Mouse (Mus musculus): ENCODE measurements around the gene Tjp1. TPM values are rescaled to one million over a fixed set of nuclear protein-coding genes. Genes with fewer than 3 reads are reported as not detected.

The Tjp1 gene
- polyA plus RNA-seq, 1 experiment from 2014 or later = 30.7 TPM

DNA sequence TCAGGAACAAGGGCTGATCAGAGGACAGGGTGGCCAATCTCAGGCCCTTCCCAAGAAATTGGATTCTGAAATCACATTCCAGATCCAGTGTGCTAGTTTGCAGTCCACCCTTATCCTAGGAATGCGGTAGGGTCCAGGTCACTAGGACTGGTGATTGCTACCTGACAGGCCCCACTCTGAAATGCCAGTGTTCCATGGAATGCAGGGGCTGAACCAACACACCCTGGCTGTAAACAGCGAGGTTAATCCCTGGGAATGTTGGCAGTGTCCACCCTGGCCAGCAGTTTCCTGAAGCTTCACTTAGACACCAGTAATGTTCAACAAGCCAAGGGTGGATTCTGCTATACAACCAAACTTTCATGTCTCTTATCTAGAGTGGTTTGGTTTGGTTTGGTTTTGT, 45.4 kb downstream of the Tjp1 start:
- ATAC-seq (ENCODE audit: low FRiP score) = no peak
- Histone ChIP-seq H3K9ac (no peak overlapping the region), H3K27ac (no peak overlapping the region), H3K4me3 (replicated peaks) (no peak overlapping the region), H3K4me2 (no peak overlapping the region), H3K27me3 (no peaks in the 10 kb centered on the region), H3K36me3 (replicated peaks) (no peaks in the 10 kb centered on the region), H3K4me1 (peaks cover 7% of the 10 kb centered on the region), H3K9me3 (no peaks in the 10 kb centered on the region)
- 77% methylated on average over 2 of the region's 2 CpGs for WGBS

DNA sequence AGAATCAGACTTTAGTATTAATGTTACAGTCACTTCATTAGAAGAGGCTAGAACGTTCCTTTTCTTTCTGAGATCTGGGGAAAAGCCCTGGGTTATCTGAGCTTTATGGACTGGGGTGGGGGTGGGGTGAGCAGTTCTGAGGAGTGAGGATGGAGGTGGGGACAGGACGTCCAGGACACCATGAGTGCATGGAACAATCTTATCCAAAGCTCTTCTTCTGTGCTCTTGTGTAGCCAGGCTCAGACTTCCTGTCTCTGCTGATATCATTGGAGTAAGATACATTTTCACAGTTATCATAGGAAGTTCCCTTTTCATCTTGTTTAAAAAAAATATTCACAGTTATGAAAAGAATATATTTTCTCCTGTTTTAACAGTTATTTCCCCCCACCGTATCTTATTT, 55.5 kb downstream of the Tjp1 start:
- H3K9ac ChIP-seq = no peak overlapping the region
- peaks cover 6% of the 10 kb centered on the region; the same call in 1 of the 2 replicates for H3K4me1 ChIP-seq
- no peak overlapping the region for H3K4me2 ChIP-seq
- no peaks in the 10 kb centered on the region for H3K36me3 ChIP-seq (replicated peaks)
- no peaks in the 10 kb centered on the region for H3K27me3 ChIP-seq
- H3K27ac ChIP-seq = no peak overlapping the region
- WGBS = 82% methylated on average over 3 of the region's 3 CpGs
- ATAC-seq (ENCODE audit: low FRiP score) = no peak
- H3K9me3 ChIP-seq = no peaks in the 10 kb centered on the region
- H3K4me3 ChIP-seq (replicated peaks) = no peak overlapping the region

DNA sequence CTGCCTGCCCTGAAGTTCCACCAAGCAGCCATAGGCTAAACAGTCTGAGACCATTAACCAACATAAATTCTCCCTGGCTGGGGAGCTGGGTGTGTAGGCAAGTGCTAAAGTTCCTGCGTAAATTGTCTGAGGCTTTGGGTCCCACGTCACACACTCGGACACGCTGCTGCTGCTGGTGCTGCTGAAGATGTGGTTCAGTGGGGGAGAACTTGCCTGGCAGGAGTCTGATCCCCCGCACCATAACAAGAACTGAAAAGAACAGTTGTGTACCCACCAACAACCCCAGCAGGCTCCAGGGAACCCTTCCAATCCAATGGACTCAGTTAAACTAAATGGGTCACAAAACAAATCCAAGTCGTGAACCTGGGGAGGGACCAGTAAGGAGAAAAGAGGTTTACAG, 56.2 kb downstream of the Tjp1 start:
- no peak overlapping the region for H3K4me2 ChIP-seq
- H3K4me1 ChIP-seq = peaks cover 6% of the 10 kb centered on the region; the same call in 1 of the 2 replicates
- no peaks in the 10 kb centered on the region for H3K27me3 ChIP-seq
- H3K9ac ChIP-seq = no peak overlapping the region
- ATAC-seq (ENCODE audit: low FRiP score) = no peak
- no peak overlapping the region for H3K27ac ChIP-seq
- 87% methylated on average over 6 of the region's 6 CpGs for whole genome bisulfite sequencing
- no peaks in the 10 kb centered on the region for H3K36me3 ChIP-seq (replicated peaks)
- H3K9me3 ChIP-seq = no peaks in the 10 kb centered on the region
- no peak overlapping the region for H3K4me3 ChIP-seq (replicated peaks)

DNA sequence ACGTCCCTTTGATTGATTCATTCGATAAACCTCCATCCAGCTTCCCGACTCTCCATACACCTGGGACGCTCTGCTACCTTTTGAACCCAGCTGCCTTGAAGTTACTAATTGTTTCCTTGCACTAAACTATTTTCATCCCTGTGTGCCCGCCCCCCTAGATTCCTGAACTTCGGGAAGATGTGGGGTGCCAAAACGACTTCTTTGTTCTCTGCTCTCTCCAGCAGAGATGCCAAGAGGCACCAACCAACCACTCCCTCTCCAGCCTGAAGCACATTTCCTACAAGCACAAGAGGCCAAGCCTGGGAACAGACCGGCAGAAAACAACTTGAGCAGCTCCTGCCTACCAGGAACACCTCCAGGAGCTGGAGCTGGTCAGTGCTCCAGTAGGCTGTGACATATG, 57.4 kb downstream of the Tjp1 start:
- 41% methylated on average over 8 of the region's 8 CpGs for WGBS

DNA sequence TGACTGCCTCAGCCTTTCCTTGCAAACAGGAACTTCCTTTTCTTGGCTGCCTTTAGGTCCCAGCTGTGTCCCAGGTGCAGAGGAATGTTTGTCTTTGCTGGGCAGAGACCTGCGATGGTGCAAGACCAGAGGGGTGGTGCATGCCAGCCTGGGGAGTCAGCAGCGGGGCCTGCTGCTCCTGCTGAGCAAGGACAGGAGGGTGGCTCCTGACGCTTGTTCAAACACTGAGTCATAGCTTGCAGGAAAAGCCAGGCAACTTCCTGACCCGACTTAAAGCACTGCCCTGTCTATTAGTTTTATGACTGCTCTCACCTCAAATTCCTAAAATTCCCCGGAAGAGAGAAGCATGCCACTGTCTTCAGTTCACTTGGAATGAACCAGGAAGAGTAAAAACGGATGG, 57.9 kb downstream of the Tjp1 start:
- Histone ChIP-seq H3K4me2 (no peak overlapping the region), H3K4me3 (replicated peaks) (no peak overlapping the region), H3K9me3 (no peaks in the 10 kb centered on the region), H3K27ac (no peak overlapping the region), H3K4me1 (peaks cover 6% of the 10 kb centered on the region; the same call in 1 of the 2 replicates), H3K27me3 (no peaks in the 10 kb centered on the region), H3K36me3 (replicated peaks) (no peaks in the 10 kb centered on the region), H3K9ac (no peak overlapping the region)
- 38% methylated on average over 6 of the region's 6 CpGs for WGBS
- ATAC-seq (ENCODE audit: low FRiP score) = no peak

More for the DNA sequence above, 57.4 kb downstream of the Tjp1 start:
- Histone ChIP-seq H3K9ac (no peak overlapping the region), H3K27me3 (no peaks in the 10 kb centered on the region), H3K4me1 (peaks cover 6% of the 10 kb centered on the region; the same call in 1 of the 2 replicates), H3K4me3 (replicated peaks) (no peak overlapping the region), H3K27ac (no peak overlapping the region), H3K9me3 (no peaks in the 10 kb centered on the region), H3K36me3 (replicated peaks) (no peaks in the 10 kb centered on the region), H3K4me2 (no peak overlapping the region)
- ATAC-seq (ENCODE audit: low FRiP score) = no peak

DNA sequence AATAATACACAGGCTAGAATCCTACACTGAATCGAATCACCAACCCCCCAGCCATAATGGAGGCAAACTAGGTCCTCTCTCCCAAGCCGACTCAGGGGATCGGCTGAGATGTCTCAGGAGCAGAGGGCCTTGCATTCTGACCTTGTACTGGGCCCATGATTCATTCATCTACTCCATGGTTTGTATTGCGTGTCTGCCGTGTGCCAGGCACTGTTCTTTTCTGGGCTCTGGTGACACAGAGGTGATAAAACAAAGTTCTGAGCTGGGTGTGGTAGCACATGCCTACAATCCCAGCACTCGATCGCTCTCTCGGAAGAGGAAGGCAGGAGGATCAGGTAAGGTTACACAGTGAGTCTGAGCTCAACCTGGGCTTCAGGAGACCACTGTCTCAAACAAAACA, 59.4 kb downstream of the Tjp1 start:
- no peak for ATAC-seq (ENCODE audit: low FRiP score)
- no peak overlapping the region for H3K4me2 ChIP-seq
- peaks cover 6% of the 10 kb centered on the region; the same call in 1 of the 2 replicates for H3K4me1 ChIP-seq
- no peak overlapping the region for H3K9ac ChIP-seq
- no peaks in the 10 kb centered on the region for H3K27me3 ChIP-seq
- 91% methylated on average over 8 of the region's 8 CpGs for WGBS
- no peak overlapping the region for H3K4me3 ChIP-seq (replicated peaks)
- no peaks in the 10 kb centered on the region for H3K9me3 ChIP-seq
- H3K27ac ChIP-seq = no peak overlapping the region
- no peaks in the 10 kb centered on the region for H3K36me3 ChIP-seq (replicated peaks)

DNA sequence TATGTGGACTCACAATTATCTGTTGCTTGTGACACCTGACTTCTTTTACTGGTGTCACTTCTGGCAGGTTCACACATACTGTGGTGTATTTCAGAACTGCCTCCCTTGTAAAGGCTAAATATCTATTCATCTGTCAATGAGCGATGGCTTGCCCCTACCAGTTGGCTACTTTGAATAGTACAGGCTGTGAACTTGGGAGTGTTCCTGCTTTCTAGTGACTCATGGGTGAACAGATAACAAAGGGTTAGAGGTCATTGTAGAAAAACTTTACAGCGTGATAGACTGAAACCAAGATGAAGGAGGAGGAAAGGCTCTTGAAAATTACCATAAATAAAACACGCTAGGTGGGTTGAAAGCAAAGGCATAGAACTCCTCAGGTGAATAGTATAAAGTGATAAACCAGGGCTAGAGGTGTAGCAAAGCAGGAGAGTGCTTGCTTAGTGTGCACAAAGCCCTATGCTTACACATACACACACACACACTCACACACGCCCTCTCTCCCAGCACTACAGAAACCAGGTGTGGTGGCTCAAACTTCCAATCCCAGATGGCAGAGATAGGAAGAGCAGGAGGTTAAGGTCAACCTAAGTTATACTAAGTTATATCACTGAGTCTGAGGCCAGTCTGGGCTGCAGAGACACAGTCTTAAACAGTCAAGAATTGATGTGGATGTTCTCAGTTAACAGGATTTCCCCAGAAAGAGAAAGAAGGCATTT, 60.1 kb downstream of the Tjp1 start:
- Histone ChIP-seq H3K4me1 (peaks cover 6% of the 10 kb centered on the region; the same call in 1 of the 2 replicates), H3K4me3 (replicated peaks) (no peak overlapping the region), H3K36me3 (replicated peaks) (no peaks in the 10 kb centered on the region), H3K9ac (no peak overlapping the region), H3K9me3 (no peaks in the 10 kb centered on the region), H3K27ac (no peak overlapping the region), H3K4me2 (no peak overlapping the region), H3K27me3 (no peaks in the 10 kb centered on the region)
- no peak for ATAC-seq (ENCODE audit: low FRiP score)
- 86% methylated on average over 4 of the region's 4 CpGs for WGBS

DNA sequence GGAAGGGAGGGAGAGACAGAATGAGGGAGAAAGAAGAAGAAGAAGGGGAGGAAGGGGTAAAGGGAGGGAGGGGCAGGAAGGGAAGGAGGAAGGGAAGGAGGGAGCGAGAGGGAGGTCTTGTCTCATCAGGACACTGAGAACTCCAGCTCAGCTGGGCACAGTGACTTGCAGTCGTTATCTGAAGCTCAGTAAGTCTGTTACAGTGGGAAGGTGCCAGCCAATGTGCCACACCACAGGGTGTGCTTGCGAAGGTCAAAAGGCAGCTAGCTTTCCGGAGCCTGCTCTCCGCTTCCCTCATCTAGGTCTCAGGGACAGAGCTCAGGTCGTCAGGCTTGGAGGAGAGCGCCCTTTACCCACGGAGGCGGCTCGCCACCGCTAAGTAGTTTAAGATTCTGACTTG, 61.4 kb downstream of the Tjp1 start:
- no peak overlapping the region for H3K4me3 ChIP-seq (replicated peaks)
- WGBS = 39% methylated on average over 11 of the region's 11 CpGs

DNA sequence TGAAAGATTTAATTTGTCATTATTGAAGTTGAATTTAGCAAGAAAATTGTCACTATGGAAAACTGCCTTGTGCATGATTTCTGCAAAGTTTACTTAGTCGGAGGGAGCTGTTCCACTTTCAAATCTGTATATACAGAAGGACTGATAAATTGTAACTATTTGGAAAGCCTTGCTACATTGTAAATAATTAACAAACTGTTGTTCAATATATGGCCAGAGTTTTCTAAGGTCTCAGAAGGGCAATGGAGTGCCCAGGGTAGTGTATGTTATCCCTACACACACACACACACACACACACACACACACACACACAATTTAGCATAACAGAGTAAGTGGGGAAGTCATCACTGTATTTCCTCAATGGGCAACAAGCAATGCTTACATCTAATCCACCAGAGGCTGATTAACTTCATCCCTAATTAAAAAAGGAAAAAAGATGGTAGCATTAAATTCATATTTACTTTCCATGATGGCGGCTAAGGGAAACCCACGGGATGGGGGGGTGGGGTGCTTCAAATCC, 63.0 kb downstream of the Tjp1 start:
- Histone ChIP-seq H3K4me1 (0 out of 2 replicates have a peak, but pooled peaks cover under 1% of the 10 kb centered on the region), H3K9ac (no peak overlapping the region), H3K9me3 (no peaks in the 10 kb centered on the region), H3K27ac (no peak overlapping the region), H3K36me3 (replicated peaks) (no peaks in the 10 kb centered on the region), H3K4me2 (no peak overlapping the region), H3K27me3 (no peaks in the 10 kb centered on the region), H3K4me3 (replicated peaks) (no peak overlapping the region)
- WGBS = 95% methylated on average over 3 of the region's 3 CpGs
- no peak for ATAC-seq (ENCODE audit: low FRiP score)

More for the DNA sequence above, 61.4 kb downstream of the Tjp1 start:
- H3K9ac ChIP-seq = no peak overlapping the region
- ATAC-seq (ENCODE audit: low FRiP score) = no peak
- no peaks in the 10 kb centered on the region for H3K9me3 ChIP-seq
- H3K4me1 ChIP-seq = peaks cover 6% of the 10 kb centered on the region; the same call in 1 of the 2 replicates
- H3K4me2 ChIP-seq = no peak overlapping the region
- H3K27me3 ChIP-seq = no peaks in the 10 kb centered on the region
- no peak overlapping the region for H3K27ac ChIP-seq
- H3K36me3 ChIP-seq (replicated peaks) = no peaks in the 10 kb centered on the region

DNA sequence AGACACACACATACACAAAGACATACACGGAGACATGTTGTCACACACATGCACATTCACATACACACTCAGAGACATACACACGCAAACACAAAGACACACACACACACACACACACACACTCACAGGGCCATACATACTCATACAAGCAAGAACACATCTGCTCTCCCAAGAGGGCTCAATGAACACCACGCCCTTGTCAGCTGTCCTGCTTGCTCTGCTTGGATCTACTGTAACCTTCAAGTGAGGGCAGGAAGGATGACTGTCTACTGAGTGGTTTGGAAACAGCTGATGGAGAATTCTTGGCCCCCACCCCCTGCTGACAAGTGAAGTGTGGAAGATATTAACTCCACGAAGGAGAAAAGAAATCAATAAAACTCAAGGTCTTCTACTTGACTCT, 64.1 kb downstream of the Tjp1 start:
- H3K4me3 ChIP-seq (replicated peaks) = no peak overlapping the region
- no peak overlapping the region for H3K27ac ChIP-seq
- no peaks in the 10 kb centered on the region for H3K27me3 ChIP-seq
- no peak for ATAC-seq (ENCODE audit: low FRiP score)
- H3K4me2 ChIP-seq = no peak overlapping the region
- no peaks in the 10 kb centered on the region for H3K9me3 ChIP-seq
- no peak overlapping the region for H3K9ac ChIP-seq
- WGBS = 85% methylated on average over 4 of the region's 4 CpGs
- no peaks in the 10 kb centered on the region for H3K4me1 ChIP-seq
- H3K36me3 ChIP-seq (replicated peaks) = no peaks in the 10 kb centered on the region

DNA sequence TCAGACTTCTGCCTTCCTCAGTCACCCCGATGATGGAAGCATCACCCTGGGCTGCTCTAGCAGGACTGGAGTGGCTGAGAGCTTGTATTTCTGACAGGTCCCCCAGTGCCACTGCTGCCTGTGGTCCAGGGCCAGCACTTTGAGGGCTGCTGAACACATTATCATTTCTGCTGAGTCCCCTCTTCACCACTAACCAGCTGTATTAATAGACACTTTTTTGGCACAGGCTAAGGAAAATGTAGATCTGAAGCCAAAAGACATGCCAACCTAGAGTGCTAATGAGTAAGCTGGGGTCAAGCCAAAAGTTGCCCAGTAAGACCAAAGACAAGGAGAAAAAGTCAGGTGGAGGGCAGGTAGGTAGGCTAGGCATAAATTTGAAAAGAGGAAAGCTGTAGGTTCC, 66.2 kb downstream of the Tjp1 start:
- no peak overlapping the region for H3K9ac ChIP-seq
- no peaks in the 10 kb centered on the region for H3K27me3 ChIP-seq
- no peaks in the 10 kb centered on the region for H3K36me3 ChIP-seq (replicated peaks)
- H3K4me3 ChIP-seq (replicated peaks) = no peak overlapping the region
- 86% methylated on average over 1 of the region's 1 CpGs for WGBS
- no peak overlapping the region for H3K27ac ChIP-seq
- H3K4me2 ChIP-seq = no peak overlapping the region
- no peaks in the 10 kb centered on the region for H3K4me1 ChIP-seq
- no peak for ATAC-seq (ENCODE audit: low FRiP score)
- H3K9me3 ChIP-seq = no peaks in the 10 kb centered on the region

DNA sequence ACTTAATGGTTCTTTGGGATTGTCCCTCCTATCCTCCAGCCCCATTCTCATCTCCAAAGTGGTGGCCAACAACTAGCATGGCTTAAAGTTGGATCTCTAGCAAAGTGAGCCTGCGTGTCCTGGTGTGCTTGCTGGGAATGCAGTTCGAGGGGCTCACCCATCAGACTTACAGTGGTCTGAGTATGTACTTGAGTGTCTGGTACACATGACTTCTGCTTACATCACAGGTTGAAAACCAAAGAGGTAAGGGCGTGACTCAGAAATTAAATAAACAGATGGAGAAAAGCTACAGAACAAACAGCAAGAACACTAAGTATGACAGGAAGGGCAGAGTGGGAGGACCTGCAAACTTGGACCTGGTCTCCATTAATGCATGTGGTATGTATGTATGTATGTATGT, 67.4 kb downstream of the Tjp1 start:
- Histone ChIP-seq H3K36me3 (replicated peaks) (no peaks in the 10 kb centered on the region), H3K4me2 (no peak overlapping the region), H3K9me3 (no peaks in the 10 kb centered on the region), H3K9ac (no peak overlapping the region), H3K4me1 (no peaks in the 10 kb centered on the region), H3K27me3 (no peaks in the 10 kb centered on the region), H3K4me3 (replicated peaks) (no peak overlapping the region), H3K27ac (no peak overlapping the region)
- ATAC-seq (ENCODE audit: low FRiP score) = no peak
- 90% methylated on average over 3 of the region's 3 CpGs for WGBS

DNA sequence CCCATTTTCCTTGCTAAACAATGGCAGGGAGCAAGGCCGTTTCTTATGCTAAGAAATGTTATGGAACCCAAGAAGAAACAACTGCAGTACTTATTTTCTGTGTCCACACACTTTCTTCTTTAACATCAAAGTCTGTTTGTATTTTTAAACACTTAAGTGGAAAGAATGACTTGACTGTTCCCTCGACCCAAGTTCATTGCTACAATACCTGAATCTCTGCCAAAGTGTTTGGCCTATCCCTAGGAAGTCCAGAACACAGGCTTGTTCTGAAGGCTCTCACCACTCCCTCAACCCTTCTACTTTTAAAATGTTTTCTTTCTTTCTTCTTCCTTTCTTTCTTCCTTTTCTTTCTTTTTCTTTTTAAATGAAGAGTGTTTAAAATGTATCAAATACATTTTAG, 71.5 kb downstream of the Tjp1 start:
- no peak overlapping the region for H3K27ac ChIP-seq
- no peak overlapping the region for H3K9ac ChIP-seq
- H3K27me3 ChIP-seq = no peaks in the 10 kb centered on the region
- no peak overlapping the region for H3K4me2 ChIP-seq
- no peak for ATAC-seq (ENCODE audit: low FRiP score)
- H3K4me1 ChIP-seq = peaks cover 6% of the 10 kb centered on the region
- H3K36me3 ChIP-seq (replicated peaks) = no peaks in the 10 kb centered on the region
- 81% methylated on average over 2 of the region's 2 CpGs for WGBS
- no peak overlapping the region for H3K4me3 ChIP-seq (replicated peaks)
- no peaks in the 10 kb centered on the region for H3K9me3 ChIP-seq
